Mouse (Mus musculus): ENCODE measurements around the gene Fzd9.
A peak's percentile ranks its signal among the peaks of the same experiment; 100 is the strongest.
"Not testable (repeated sequence)": the region's sequence is repeated elsewhere in the genome, so short reads cannot be mapped to it uniquely, and the experiment has no call there.

The Fzd9 gene

GRCm38 (mm10) chr5:135248956-135249676 lies 1.9 kb downstream of the Fzd9 start:
- DNase-seq (ENCODE audit: inconsistent ontology term): no peak

GRCm38 (mm10) chr5:135247337-135247736 lies 3.7 kb downstream of the Fzd9 start:
- no peak for DNase-seq (ENCODE audit: inconsistent ontology term)

- DNase-seq (ENCODE audit: inconsistent ontology term): no peak
Measured at GRCm38 (mm10) chr5:135246531-135246930, 4.5 kb downstream of the Fzd9 start.

DNA sequence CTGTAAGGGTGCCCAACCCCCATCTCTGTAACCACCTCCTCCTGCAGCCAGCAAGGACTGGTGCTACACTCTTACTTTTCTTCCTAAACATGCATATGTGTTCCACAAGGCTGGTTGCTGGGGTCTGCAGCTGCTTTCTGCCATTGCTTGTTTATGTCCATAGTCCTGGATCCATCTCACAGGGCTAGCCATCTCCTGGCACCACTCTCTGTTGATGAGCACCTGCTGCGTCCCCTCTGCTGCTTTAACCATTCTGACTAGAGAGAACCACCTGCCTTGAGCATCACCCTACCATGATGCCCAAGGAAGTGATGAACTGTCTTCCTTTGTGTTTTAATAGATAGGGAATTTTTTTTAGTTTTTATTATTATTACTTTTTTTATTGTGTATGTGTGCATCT lies 7.9 kb downstream of the Fzd9 start:
- DNase-seq (ENCODE audit: inconsistent ontology term): no peak

GRCm38 (mm10) chr5:135242608-135243007 lies 8.4 kb downstream of the Fzd9 start:
- DNase-seq (ENCODE audit: inconsistent ontology term): no peak

DNA sequence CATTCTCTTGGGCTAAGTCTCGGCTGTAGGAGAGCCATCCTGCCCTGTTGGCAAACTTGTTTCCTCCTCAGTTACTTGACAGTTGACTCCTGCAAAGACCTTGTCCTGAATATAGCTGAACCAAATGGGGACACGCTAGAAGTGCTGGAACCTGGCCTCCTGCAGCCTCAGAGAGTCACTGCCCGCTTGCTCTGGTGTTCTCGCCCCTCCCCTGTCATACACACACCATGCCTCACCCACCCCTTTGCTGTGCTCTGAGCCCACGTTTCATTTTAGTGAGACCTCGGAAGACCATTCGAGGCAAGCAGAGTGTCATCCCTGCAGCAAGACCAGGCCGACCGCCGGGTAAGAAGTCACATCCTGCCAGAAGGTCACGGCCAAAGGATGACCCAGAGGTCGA lies 8.9 kb downstream of the Fzd9 start:
- no peak for DNase-seq (ENCODE audit: inconsistent ontology term)

- DNase-seq (ENCODE audit: inconsistent ontology term): no peak
Measured at GRCm38 (mm10) chr5:135241474-135241873, 9.6 kb downstream of the Fzd9 start.

- no peak for DNase-seq (ENCODE audit: inconsistent ontology term)
Measured at GRCm38 (mm10) chr5:135238832-135239231, 12.2 kb downstream of the Fzd9 start.

GRCm38 (mm10) chr5:135236571-135236970 lies 14.5 kb downstream of the Fzd9 start:
- DNase-seq (ENCODE audit: inconsistent ontology term): peak; percentile 41

DNA sequence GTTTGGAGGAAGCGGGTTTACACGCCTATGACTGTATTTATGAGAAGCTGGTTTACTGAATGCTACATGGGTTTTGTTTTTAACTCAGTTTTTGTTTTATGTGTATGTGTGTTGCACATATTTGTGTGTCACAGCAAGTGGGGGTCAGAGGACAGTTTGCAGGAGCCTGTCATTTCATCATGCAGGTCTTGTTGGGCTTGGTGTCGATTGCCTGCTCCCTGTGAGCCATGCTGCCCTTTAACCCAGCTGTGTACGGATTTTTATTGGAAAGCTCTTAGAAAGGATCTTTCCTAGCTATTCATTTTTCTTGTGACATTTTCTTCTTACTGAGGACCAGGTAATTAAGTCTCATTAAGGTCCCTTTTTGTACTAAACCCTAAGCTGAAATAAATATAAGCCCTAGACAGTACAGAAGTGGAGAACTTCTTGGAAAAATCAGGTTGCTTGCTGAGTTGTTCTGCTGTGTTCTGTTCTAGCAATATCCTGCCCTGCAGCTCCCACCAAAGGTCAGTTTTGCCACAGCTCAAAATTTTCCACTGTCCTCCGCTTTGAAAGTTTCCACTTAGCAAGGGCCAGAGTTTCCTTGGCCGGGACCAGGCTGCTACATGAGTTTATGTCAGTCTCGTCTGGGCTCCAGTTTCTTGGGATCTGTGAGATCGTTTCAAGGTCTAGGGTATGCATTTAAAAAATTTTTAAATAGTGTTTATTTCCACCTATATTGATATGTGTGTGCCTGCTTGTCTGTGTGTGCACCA lies 17.7 kb downstream of the Fzd9 start:
- no peak for DNase-seq (ENCODE audit: inconsistent ontology term)

GRCm38 (mm10) chr5:135230186-135230585 lies 20.8 kb downstream of the Fzd9 start:
- DNase-seq (ENCODE audit: inconsistent ontology term): no peak

DNA sequence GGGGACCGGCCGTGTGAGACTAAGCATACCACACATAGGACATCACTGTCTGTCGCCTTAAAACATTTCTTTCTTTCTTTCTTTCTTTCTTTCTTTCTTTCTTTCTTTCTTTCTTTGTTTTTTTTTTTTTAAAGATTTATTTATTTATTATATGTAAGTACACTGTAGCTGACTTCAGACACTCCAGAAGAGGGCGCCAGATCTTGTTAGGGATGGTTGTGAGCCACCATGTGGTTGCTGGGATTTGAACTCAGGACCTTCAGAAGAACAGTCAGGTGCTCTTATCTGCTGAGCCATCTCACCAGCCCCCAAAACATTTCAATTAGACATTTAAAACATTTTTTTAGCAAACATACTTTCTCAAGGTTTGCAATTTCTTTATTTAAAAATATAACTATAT lies 25.2 kb downstream of the Fzd9 start:
- not testable (repeated sequence) for DNase-seq (ENCODE audit: inconsistent ontology term)

GRCm38 (mm10) chr5:135224169-135224568 lies 26.9 kb downstream of the Fzd9 start:
- no peak for DNase-seq (ENCODE audit: inconsistent ontology term)

DNA sequence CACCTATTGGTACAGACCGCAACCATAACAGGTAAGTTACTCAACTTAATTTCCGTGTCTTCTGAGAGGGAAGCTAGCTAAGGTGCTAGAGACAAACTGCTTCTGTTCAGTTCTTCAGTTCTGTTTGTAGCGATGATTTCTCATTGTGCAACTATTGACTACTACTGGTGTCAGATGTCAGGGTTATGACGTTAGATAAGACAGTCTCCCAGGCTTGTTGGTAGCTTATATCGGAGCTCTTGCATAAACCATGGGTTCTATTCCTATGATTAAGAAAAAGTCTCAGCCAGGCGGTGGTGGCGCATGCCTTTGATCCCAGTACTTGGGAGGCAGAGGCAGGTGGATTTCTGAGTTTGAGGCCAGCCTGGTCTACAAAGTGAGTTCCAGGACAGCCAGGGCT lies 29.0 kb downstream of the Fzd9 start:
- DNase-seq (ENCODE audit: inconsistent ontology term): no peak

DNA sequence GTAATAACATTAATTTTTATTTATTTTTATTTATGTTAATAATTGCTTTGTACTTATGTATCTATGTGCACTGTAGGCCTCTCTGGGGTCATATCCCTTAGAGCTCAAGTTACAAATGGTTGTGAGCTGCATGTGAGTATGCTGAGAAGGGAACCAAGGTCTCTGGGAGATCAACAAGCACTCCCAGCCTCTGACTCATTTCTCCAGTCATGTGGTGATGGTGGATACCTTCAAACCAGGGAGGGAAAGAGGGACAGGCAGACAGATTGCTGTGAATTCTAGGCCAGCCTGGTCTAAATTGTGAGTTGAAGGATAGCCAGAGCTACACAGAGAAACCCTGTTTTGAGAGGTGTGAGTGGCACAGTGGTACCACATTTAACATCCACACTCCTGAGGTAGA lies 30.1 kb downstream of the Fzd9 start:
- DNase-seq (ENCODE audit: inconsistent ontology term): no peak

DNA sequence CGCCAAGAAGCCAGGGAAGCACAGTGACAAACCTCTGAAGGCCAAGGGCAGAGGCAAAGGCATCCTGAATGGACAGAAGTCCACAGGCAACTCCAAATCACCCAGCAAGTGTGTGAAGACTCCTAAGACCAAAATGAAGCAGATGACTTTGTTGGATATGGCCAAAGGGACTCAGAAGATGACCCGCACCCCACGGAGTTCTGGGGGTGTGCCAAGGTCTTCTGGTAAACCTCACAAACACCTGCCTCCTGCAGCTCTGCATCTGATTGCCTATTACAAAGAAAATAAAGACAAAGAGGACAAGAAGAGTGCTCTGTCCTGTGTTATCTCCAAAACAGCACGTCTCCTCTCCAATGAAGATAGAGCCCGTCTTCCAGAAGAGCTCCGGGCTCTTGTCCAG lies 34.2 kb downstream of the Fzd9 start:
- no peak for DNase-seq (ENCODE audit: inconsistent ontology term)

DNA sequence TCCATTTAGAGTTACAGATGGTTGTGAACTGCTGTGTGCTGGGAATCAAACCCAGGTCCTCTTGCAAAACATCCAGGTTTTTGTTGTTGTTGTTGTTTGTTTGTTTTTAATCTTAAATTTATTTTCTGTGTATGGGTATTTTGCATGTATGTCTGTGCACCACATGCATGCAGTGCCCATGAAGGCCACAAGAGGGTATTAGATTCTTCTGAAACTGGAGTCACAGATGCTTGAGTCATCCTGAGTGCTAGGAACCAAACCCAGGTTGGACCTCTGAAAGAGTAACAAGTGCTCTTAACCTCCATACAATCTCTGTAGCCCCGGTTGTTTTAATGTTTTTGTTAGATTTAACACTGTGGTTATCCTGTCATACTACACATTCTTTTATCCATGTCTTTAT lies 42.8 kb downstream of the Fzd9 start:
- DNase-seq (ENCODE audit: inconsistent ontology term): no peak

GRCm38 (mm10) chr5:135202763-135203162 lies 48.3 kb downstream of the Fzd9 start:
- no peak for DNase-seq (ENCODE audit: inconsistent ontology term)

All from Muller cell, postnatal 12 days (primary cell).